Mouse (Mus musculus) frontal cortex, postnatal 10 days (tissue): ENCODE measurements around the gene Siva1.
A peak's percentile ranks its signal among the peaks of the same experiment; 100 is the strongest.

Experiments
- DNase-seq, 2 experiments: peaks; one replicate each; pipeline ENCODE4 v3.0.0; 2022; ENCODE audit warnings: low spot score in 2 of 2, mixed read lengths in 1 of 2

Gene Siva1

DNA sequence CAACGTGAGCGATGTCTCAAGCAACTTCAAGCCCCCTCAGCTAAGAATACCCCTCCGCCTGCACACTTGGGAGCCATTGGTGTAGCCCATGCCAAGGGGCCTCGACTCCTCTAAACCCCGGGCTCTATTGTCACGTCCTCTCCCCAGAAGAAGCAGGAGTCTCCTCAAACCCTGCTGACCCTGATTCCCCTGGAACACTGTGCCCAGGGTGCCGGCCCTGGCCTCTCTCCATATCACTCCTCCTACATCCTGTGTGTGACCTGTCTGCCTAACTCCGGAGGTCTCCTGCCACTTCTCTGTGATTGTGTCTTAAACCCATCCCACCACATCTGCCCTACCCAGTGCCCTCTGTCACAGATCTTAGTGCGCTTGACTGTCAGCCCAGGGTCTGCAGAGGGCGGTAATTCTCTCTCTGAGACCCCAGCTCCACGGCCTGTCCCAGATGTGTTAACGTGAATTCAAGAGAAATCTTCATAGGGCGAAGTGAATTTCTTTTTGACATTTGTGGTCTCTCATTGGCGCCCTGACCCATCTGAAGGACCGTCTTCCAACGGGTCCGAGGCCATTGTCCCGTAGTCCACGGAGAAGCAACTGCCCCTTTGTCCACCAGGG lies 33.6 kb downstream of the Siva1 start:
- no peak for DNase-seq

DNA sequence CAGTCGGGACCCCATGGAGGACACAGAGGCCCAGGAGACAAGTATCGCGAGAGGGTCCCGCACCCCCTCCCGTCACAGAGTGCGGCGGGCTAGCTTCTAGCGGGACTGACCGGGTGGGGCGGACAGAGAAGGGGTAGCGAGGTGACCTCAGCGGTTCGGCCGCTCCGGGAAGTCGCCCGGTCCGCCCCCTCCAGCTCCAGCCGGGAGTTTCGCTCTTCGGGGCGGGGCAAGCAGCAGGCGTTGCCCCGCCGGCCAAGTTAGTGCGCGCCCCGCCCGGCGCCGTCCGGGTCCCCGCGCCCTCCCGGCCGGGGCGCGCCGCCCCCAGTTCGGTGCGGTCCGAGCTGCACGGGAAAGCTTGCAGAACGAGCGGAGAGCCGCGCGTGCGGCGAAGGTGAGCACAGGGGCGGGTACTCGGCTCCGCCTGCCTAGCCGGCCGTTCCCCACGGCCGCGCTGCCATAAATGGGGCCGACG lies 34.1 kb downstream of the Siva1 start, which contains the start of gene Zbtb42:
TSS of gene Zbtb42 (plus strand) at position 274 of the 472 bp plus-strand sequence.
- DNase-seq: peak in 1 of 2 experiments; percentile 24

DNA sequence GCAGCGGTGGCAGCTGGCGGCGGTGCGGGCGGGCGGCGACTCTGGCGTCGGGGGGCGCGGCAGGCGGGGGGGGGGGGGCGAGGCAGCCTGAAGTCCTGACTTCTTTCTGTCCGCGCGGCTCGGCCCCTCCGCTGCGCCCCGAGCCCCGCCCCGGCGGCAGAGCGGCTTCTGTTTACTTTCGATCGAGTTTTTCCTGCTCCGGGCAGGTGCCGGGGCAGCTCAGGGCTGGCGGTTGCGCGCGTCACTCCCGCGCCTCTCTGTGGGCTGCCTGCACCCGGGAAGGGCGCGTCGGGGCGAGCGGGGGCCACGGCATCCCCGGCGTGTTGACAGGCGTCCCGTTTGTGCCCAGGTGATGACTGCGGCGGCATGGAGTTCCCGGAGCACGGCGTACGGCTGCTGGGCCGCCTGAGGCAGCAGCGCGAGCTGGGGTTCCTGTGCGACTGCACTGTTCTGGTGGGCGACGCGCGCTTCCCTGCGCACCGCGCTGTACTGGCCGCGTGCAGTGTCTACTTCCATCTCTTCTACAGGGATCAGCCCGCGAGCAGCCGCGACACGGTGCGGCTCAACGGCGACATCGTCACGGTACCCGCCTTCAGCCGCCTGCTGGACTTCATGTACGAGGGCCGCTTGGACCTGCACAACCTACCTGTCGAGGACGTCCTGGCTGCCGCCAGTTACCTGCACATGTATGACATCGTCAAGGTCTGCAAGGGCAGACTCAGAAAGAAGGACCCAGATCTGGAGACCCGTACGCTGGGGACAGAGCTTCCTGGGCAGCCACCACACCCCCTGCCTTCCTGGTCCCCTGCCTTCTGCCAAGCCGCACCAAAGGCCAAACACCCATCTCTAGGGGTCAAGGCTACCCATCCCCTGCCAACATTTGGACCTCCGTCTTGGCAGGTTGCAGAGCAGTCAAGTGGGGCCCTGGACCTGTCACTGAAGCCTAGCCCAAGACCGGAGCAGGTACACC lies 34.8 kb downstream of the Siva1 start:
- DNase-seq: no peak

DNA sequence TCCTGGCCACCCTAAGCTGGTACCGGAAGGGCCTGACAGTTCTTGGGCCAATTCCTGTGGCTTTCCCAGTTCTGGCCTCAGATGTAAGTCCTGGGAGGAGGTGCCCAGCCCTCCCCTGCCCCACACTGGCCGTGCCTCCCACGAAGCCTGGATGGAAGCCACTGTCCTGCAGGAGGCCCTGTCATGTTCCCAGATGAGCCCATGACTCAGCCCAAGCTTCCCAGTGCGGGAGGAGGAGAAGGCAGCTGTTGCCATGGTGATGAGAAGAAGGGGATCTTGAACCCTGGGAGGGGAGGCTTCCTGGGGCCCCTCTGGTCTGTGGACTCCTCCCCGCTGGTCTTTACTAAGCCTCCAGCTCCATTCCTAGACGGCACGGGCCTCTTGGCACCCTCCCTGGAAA lies 38.9 kb downstream of the Siva1 start:
- DNase-seq: peak in 1 of 2 experiments; percentile 22

DNA sequence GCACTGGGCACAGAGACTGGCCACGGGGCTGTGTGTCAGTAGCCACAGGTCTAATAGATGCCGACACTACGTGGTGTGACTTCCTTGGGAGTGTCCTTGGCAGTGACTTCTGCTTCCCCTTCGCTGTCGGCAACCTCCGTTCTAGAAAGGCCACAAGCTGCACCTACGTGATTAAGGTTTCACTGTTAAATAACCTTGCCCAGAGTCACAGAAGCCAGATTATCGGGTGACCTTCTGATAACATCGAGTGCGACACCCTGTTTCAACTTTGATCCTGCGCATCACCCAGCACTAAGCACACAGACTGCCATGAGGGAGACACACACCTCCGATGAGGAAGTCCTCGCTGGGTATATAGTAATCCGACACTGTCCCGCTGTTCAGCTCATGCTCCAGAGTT lies 44.0 kb downstream of the Siva1 start:
- no peak for DNase-seq

DNA sequence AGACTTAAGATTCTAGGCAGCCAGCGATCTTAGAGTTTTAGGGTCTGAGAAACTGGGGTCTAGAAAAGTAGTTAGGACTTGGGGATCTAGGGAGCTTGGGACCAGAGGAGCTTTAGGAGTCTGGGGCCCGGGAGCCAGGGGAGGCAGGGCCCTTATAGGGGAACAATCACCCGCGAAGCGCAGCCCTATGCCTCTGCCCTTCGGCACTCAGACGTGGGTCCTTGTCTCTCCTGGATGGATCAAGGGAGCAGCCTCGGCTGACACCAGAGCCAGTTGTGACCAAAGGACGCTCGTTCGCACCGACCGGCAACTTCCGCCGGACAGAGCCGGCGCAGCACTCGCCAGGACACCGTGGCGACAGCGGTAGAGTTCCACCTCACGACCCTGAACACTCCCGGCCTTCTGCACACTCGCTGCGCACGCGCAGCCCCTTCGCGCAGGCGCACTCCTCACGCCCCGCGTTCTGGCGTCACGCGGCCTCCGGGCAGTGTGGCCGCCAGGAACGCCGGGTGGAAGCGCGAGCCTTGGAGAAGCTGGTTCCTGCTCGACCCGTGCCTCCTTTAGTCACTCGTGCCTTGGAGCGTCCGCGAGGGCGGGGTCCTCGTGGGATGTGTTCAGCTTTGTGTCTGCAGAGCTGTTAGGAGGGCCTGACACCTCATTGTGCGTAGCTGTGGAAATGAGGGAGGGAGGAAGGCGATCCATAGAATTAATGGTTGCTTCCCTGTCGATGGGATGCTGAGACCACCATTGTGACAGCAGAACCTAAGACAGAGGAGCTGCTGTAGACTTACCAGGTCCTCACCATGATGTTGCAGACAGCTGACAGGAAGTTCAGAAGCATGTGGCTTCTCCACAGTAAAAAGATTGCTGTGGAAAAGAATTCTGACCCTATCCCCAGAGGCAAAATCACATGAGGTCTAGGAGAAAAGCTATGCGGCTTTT lies 49.0 kb downstream of the Siva1 start:
- DNase-seq: peak; percentile 90 to 94

DNA sequence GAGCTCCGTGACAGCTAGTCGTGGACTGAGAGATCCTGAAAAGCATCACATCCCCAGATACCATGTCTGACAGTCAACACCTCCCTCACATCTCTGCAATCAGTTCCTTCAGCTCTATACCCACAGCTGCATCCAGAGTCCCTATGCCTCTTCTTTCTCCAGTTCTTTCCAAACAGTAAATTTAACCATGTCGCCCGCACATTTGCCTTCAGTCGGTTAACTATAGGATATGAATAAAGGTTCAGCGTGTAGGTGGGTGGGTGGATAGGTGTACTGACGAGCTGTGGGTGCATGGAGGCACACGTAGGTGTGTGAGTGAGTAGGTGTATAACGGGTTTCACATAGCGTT lies 49.6 kb downstream of the Siva1 start:
- DNase-seq: no peak

DNA sequence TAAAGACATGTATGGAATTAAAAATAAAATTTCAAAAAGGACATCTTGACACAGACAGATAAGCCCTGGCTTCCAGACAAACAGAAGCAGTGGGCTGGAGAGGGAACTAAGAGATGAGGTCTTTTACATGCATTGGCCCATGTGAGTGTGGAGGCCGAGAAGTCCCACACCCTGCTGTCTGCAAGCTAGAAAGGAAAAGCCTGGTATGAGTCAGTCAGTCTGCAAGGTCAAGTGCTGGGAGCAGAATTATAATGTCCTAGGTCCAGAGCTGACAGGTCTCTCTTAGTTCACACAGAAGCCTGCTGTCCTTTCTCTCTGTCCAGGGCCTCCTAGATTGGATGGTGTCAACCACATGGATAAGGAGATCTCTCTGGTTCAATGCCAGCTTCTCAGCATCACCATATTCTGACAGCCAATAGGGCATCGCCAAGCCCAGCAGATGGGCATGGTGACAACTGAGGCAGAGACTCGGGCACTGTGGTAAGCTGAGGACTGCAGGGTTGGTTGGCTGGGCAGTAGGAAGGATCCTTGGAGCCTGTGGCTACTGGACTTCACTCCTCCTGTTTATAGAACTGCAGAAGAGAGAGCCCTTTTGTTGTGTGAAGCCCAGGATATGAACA lies 52.4 kb downstream of the Siva1 start:
- DNase-seq: no peak
